Mouse (Mus musculus) intestine, embryonic 14.5 days (tissue): Measurements from ENCODE around the gene Rasl12. TPM values are rescaled to one million over a fixed set of nuclear protein-coding genes. Genes with fewer than 3 reads are reported as not detected.

Experiments used
- ATAC-seq: fragments of 200-750 bp; cut with Nextera tagmentation; replicated peaks from 2 replicates; pipeline ENCODE4 v1.8.0; 2017; ENCODE audit warnings: low read depth, moderate number of reproducible peaks, moderate TSS enrichment, moderate library complexity; ENCODE audit not compliant: low FRiP score, low TSS enrichment
- DNase-seq: peaks from one replicate; pipeline ENCODE4 v3.0.0-alpha.2; 2018; ENCODE audit warnings: low spot score
- H3K27ac ChIP-seq: fragments of 300-500 bp; sonication (generic); 2 replicates; pipeline ENCODE4 v1.5.1; 2014; ENCODE audit warnings: low read depth, mild to moderate bottlenecking, control low read depth
- H3K27me3 ChIP-seq: fragments of 300-500 bp; sonication (generic); replicated peaks from 2 replicates; pipeline ENCODE4 v1.6.1; 2014; ENCODE audit warnings: low read length, control low read depth; ENCODE audit not compliant: control insufficient read depth, insufficient read depth
- H3K36me3 ChIP-seq: fragments of 300-500 bp; sonication (generic); 2 replicates; pipeline ENCODE4 v1.6.1; 2014; ENCODE audit warnings: low read length, control low read depth; ENCODE audit not compliant: control insufficient read depth, insufficient read depth
- H3K4me1 ChIP-seq: fragments of 300-500 bp; sonication (generic); replicated peaks from 2 replicates; pipeline ENCODE4 v1.6.1; 2014; ENCODE audit warnings: low read length, control low read depth, mixed read lengths; ENCODE audit not compliant: control insufficient read depth, insufficient read depth
- H3K4me2 ChIP-seq: fragments of 300-500 bp; sonication (generic); 2 replicates; pipeline ENCODE4 v1.6.1; 2014; ENCODE audit warnings: low read length
- H3K4me3 ChIP-seq: fragments of 300-500 bp; sonication (generic); 2 replicates; pipeline ENCODE4 v1.5.1; 2014; ENCODE audit warnings: low read depth, low read length, control low read depth, mixed read lengths
- H3K9ac ChIP-seq: fragments of 300-500 bp; sonication (generic); 2 replicates; pipeline ENCODE4 v1.6.1; 2014; ENCODE audit warnings: mild to moderate bottlenecking, low read length
- H3K9me3 ChIP-seq: fragments of 300-500 bp; sonication (generic); 2 replicates; pipeline ENCODE4 v1.6.1; 2016; ENCODE audit warnings: low read length, control low read depth; ENCODE audit not compliant: control insufficient read depth
- WGBS: fragments of 180-500 bp; shearing (Covaris S2); extraction: QIAGEN DNeasy Blood & Tissue Kit; methylation state at CpG from one replicate; pipeline ENCODE4 v1.1.7; 2014; 5-methylcytosine and 5-hydroxymethylcytosine counted together
- polyA plus RNA-seq: library from polyadenylated mRNA; unstranded; fragments of >200 nt; fragmentation: Nextera tagmentation; extraction: Ambion mirVana; gene quantifications from 2 replicates; pipeline ENCODE4 v1.2.1, GENCODE M21; 2014

The Rasl12 gene
- polyA plus RNA-seq, 1 experiment from 2014 or later = 2.7 TPM

- Histone ChIP-seq H3K4me1 (no peaks in the 10 kb centered on the region), H3K27me3 (peaks cover 3% of the 10 kb centered on the region; the same call in 1 of the 2 replicates), H3K27ac (no peak overlapping the region), H3K4me3 (no peak overlapping the region), H3K9me3 (no peaks in the 10 kb centered on the region), H3K4me2 (no peak overlapping the region), H3K9ac (no peak overlapping the region), H3K36me3 (no peaks in the 10 kb centered on the region)
- 82% methylated on average over 24 of the region's 24 CpGs for WGBS
- ATAC-seq = no peak
- no peak for DNase-seq
Measured at GRCm38 (mm10) chr9:65371756-65372155, 26.6 kb upstream of the Rasl12 start.

DNA sequence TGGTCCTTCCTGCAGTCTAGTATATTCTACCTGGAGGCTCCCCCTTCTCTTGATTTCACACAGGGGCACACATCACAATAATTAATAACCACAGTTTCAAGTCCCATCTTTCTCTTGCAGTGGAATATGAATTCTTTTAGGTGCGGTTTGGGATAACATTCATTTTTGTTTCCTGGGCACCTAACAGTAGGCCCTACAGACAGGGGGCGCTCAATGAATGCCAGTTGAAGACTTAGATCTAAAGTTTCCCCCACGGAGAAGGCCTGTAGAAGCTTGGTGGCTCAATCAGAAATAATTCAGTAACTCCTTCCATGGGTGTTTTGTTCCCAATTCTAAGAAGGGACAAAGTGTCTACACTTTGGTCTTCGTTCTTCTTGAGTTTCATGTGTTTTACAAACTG, 25.9 kb upstream of the Rasl12 start:
- H3K27me3 ChIP-seq = peaks cover 6% of the 10 kb centered on the region; the same call in 1 of the 2 replicates
- no peaks in the 10 kb centered on the region for H3K4me1 ChIP-seq
- no peaks in the 10 kb centered on the region for H3K9me3 ChIP-seq
- no peak overlapping the region for H3K9ac ChIP-seq
- no peak overlapping the region for H3K27ac ChIP-seq
- H3K4me3 ChIP-seq = no peak overlapping the region
- H3K36me3 ChIP-seq = no peaks in the 10 kb centered on the region
- WGBS = 73% methylated on average over 4 of the region's 4 CpGs
- ATAC-seq (no peak), DNase-seq (no peak)
- no peak overlapping the region for H3K4me2 ChIP-seq

DNA sequence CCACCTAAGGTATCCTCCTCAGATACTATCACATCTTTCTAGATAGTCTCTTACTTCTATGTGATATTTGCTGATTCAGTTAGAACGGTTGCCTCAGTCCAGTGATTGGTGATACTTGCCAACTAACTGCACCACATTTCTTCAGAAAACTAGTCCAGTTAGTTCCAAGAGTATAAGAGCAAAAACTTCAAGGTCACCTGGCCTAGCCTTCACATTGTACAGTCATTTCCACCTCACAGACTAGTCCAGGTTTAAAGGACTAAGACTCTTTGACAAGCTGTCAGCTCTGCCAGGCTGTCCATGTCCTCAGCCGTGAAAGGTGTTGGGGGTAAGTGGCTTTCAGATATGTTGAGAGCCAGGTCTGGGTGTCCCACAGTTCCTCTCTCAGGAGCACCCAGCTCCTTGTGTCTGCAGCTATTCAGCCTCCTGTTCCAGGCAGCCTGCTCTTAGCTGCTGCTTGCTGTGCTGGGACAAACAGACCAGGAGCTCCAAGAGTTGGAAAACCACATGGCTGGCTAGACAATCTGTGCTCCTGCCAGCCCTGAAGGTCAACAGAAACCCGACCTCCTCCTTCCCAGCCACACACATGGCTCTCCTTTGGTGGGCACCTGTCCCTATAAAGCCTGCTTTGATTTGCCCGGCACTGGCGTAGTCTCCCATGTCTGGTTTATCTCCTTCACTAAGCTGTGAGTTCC, 23.7 kb upstream of the Rasl12 start:
- Histone ChIP-seq H3K9ac (no peak overlapping the region), H3K9me3 (no peaks in the 10 kb centered on the region), H3K36me3 (no peaks in the 10 kb centered on the region), H3K4me1 (no peaks in the 10 kb centered on the region), H3K4me3 (no peak overlapping the region), H3K27me3 (peaks cover 27% of the 10 kb centered on the region), H3K27ac (no peak overlapping the region), H3K4me2 (no peak overlapping the region)
- no peak for ATAC-seq
- no peak for DNase-seq
- WGBS = 81% methylated on average over 5 of the region's 5 CpGs

DNA sequence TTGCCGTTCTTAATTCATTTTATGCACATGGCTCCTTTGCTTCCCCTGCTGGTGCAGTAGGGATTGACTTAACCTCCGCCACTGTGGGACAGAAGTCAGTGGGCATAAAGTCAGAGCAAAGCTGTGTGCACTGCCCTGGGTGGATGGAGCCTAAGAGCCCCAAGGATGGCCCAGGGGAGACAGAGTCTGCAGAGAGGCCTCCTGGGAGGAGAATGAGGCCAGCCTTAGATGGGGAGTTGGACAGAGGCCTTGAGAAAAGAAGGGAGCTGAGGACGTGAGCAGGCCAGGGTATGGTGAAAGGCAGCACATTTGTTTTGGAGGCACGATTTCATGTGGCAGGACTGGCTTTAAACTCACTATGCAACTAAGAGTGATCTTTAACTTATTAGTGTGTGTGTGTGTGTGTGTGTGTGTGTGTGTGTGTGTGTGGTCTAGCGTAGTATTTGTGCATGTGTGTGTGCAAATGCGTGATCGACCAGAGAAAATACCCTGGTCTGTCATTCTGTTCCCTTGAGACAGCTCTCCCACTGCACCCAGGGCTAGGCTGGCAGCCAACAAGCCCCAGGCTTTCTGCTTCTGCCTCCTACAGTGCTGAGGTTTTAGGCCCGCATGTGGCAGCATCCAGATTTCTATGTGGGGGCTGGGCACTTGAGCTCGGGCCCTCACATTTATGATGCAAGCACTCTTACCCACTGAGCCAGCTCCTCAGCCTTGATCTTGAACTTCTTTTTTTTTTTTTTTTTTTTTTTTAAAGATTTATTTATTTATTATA, 23.0 kb upstream of the Rasl12 start:
- Histone ChIP-seq H3K36me3 (no peaks in the 10 kb centered on the region), H3K9ac (no peak overlapping the region), H3K4me1 (no peaks in the 10 kb centered on the region), H3K4me3 (no peak overlapping the region), H3K4me2 (no peak overlapping the region), H3K9me3 (no peaks in the 10 kb centered on the region), H3K27me3 (peaks cover 35% of the 10 kb centered on the region), H3K27ac (no peak overlapping the region)
- DNase-seq (no peak), ATAC-seq (no peak)
- WGBS = 84% methylated on average over 9 of the region's 9 CpGs

- H3K9ac ChIP-seq = no peak overlapping the region
- no peak for ATAC-seq
- DNase-seq = no peak
- no peaks in the 10 kb centered on the region for H3K36me3 ChIP-seq
- WGBS = 79% methylated on average over 4 of the region's 4 CpGs
- H3K4me2 ChIP-seq = no peak overlapping the region
- H3K27me3 ChIP-seq = peaks cover 81% of the 10 kb centered on the region
- no peak overlapping the region for H3K27ac ChIP-seq
- 0 out of 2 replicates have a peak, but pooled peaks cover 4% of the 10 kb centered on the region for H3K4me1 ChIP-seq
- H3K4me3 ChIP-seq = no peak overlapping the region
- no peaks in the 10 kb centered on the region for H3K9me3 ChIP-seq
Measured at GRCm38 (mm10) chr9:65381017-65381590, 17.2 kb upstream of the Rasl12 start.

GRCm38 (mm10) chr9:65382031-65382750, 16.1 kb upstream of the Rasl12 start:
- Histone ChIP-seq H3K4me1 (peaks cover 6% of the 10 kb centered on the region; the same call in 1 of the 2 replicates), H3K36me3 (no peaks in the 10 kb centered on the region), H3K9ac (no peak overlapping the region), H3K4me3 (no peak overlapping the region), H3K4me2 (no peak overlapping the region), H3K27me3 (peaks cover 84% of the 10 kb centered on the region), H3K27ac (no peak overlapping the region), H3K9me3 (no peaks in the 10 kb centered on the region)
- ATAC-seq (no peak), DNase-seq (no peak)
- 72% methylated on average over 6 of the region's 6 CpGs for WGBS

DNA sequence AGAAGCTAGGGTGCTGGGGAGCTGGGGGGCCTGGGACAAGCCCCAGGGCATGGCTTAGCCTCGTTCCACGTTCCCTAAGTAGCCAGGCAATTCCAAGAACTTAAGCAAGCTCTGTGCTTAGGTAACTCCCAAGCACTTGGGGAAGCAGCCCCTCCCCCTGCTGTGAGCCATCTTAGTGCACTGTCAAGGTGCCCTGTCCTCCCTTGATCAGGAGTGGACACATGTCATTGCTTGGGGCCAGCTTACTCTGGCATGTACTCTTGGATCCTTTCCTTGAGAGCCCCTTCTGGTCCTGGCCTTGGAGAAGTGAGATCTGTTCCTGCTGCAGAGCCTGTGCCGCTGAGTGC, 15.6 kb upstream of the Rasl12 start:
- H3K4me1 ChIP-seq = peaks cover 6% of the 10 kb centered on the region; the same call in 1 of the 2 replicates
- H3K9ac ChIP-seq = no peak overlapping the region
- H3K4me3 ChIP-seq = no peak overlapping the region
- DNase-seq (no peak), ATAC-seq (no peak)
- WGBS = 57% methylated on average over 3 of the region's 3 CpGs
- H3K27ac ChIP-seq = no peak overlapping the region
- H3K4me2 ChIP-seq = no peak overlapping the region
- H3K27me3 ChIP-seq = peaks cover 84% of the 10 kb centered on the region
- no peaks in the 10 kb centered on the region for H3K9me3 ChIP-seq
- H3K36me3 ChIP-seq = no peaks in the 10 kb centered on the region

DNA sequence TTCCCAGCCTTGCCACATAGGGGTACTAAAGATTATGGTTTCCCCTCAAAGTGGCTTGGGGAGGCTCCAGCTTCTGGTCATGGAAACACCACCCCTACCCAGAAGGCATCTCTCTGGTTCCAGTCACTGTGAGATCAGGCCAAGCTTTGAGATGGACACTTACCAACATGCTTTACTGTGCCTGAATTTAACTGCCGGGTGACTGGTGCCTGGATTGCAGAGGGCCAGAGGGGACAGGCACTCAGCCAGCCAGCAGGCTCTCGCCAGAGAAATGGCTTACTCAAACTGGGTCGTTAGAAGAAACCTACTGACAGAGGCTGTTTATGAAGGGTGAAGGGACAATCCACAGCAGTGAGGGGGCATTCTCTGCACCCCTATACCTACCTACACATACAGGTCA, 14.0 kb upstream of the Rasl12 start:
- Histone ChIP-seq H3K36me3 (no peaks in the 10 kb centered on the region), H3K27ac (no peak overlapping the region), H3K4me3 (no peak overlapping the region), H3K9me3 (no peaks in the 10 kb centered on the region), H3K4me1 (peaks cover 6% of the 10 kb centered on the region; the same call in 1 of the 2 replicates), H3K27me3 (peaks cover 83% of the 10 kb centered on the region), H3K4me2 (no peak overlapping the region), H3K9ac (no peak overlapping the region)
- ATAC-seq = no peak
- DNase-seq = no peak
- WGBS = 39% methylated on average over 3 of the region's 3 CpGs
